Mouse (Mus musculus) brain, embryonic 14.5 days (tissue): ENCODE measurements at regions not wholly inside any gene's neighbourhood (a gene's known extent, or its start where the extent isn't known, plus 50 kb on each side); places are given as distances from the start of the nearest gene placed in this dataset.

Experiments
- CTCF ChIP-seq: fragments of 200-500 bp; IDR thresholded peaks from 2 replicates; pipeline ENCODE4 v1.5.1; 2012; ENCODE audit warnings: inconsistent platforms, mild to moderate bottlenecking, moderate library complexity, borderline replicate concordance; ENCODE audit not compliant: insufficient read depth, insufficient read length; ENCODE audit errors: extremely low read depth
- POLR2A ChIP-seq: fragments of 200-500 bp; IDR thresholded peaks from 2 replicates; pipeline ENCODE4 v1.6.1; 2012; ENCODE audit warnings: mild to moderate bottlenecking, inconsistent platforms, borderline replicate concordance; ENCODE audit not compliant: poor library complexity, insufficient read depth, insufficient read length, severe bottlenecking; ENCODE audit errors: extremely low read depth

GRCm38 (mm10) chr4:21250396-21250795, 435.4 kb downstream of the Prdm13 start:
- TF ChIP-seq CTCF (no peak), POLR2A (no peak)
